9 mouse cellular contexts compared by ENCODE assay signal in genomic region chr10:77864762-77865143, GRCm38 (mm10). TPM values are rescaled to one million over a fixed set of nuclear protein-coding genes. Genes with fewer than 3 reads are reported as not detected.
DNase-seq lines count a peak whose midpoint lies in the region; ATAC-seq and TF ChIP-seq lines count a peak whose summit lies in the region.
"Had no signal": no experiment of that assay in that cellular context is flagged by ENCODE, and none has a peak within 500 bp of the region (broad histone marks: within the 10 kb centered on the region; RNA-seq: fewer than 3 reads in every experiment).

No protein-coding gene starts in this region.

- no peak overlapping the region for H3K27ac ChIP-seq in lung, embryonic 14.5 days (ENCODE audit: low read depth)
- H3K27ac ChIP-seq in forebrain, embryonic 14.5 days (ENCODE audit: low read depth, low read length), result no peak overlapping the region
- no peak overlapping the region for H3K27ac ChIP-seq in limb, embryonic 12.5 days
- no peak overlapping the region for H3K27ac ChIP-seq in neural tube, embryonic 13.5 days (replicated peaks)

- H3K9ac ChIP-seq in lung, embryonic 14.5 days, result no peak overlapping the region
- no peak overlapping the region for H3K9ac ChIP-seq in forebrain, embryonic 14.5 days (ENCODE audit: low read length)
- no peak overlapping the region for H3K9ac ChIP-seq in limb, embryonic 12.5 days (replicated peaks)
- peak overlapping the region; percentile 45; the same call in 1 of the 2 replicates for H3K9ac ChIP-seq in neural tube, embryonic 13.5 days

- H3K4me3 ChIP-seq in lung, embryonic 14.5 days (ENCODE audit: low read depth, low read length), result peak overlapping the region; percentile 12; the same call in 1 of the 2 replicates
- no peak overlapping the region for H3K4me3 ChIP-seq in forebrain, embryonic 14.5 days (ENCODE audit: low read depth, low read length)
- H3K4me3 ChIP-seq in limb, embryonic 12.5 days (replicated peaks), result peak overlapping the region; percentile 24
- H3K4me3 ChIP-seq in neural tube, embryonic 13.5 days, result peak overlapping the region; percentile 17; the same call in 1 of the 2 replicates

- peak overlapping the region; percentile 43 for H3K4me2 ChIP-seq in lung, embryonic 14.5 days
- H3K4me2 ChIP-seq in forebrain, embryonic 14.5 days (ENCODE audit: low read length), result peak overlapping the region; percentile 24
- H3K4me2 ChIP-seq in limb, embryonic 12.5 days, result peak overlapping the region; percentile 46
- H3K4me2 ChIP-seq in neural tube, embryonic 13.5 days, result peak overlapping the region; percentile 43

- intact Hi-C loops in left cerebral cortex, postnatal 4 days (cut with DNase I), result no loop called here

- WGBS in lung, embryonic 14.5 days, result 34% methylated on average over 11 of the region's 11 CpGs
- WGBS in forebrain, embryonic 14.5 days, result 34% methylated on average over 11 of the region's 11 CpGs
- 25% methylated on average over 11 of the region's 11 CpGs for WGBS in limb, embryonic 12.5 days
- 44% methylated on average over 11 of the region's 11 CpGs for WGBS in neural tube, embryonic 13.5 days

- ATAC-seq in lung, embryonic 14.5 days (ENCODE audit: insufficient read depth), result no peak
- no peak for ATAC-seq in forebrain, embryonic 14.5 days
- ATAC-seq in limb, embryonic 12.5 days (ENCODE audit: insufficient number of reproducible peaks, insufficient read depth, low FRiP score, low TSS enrichment, low read depth), result peak; percentile 5; the same call in 1 of the 2 replicates
- ATAC-seq in neural tube, embryonic 13.5 days (ENCODE audit: low read depth), result no peak

- H3K36me3 ChIP-seq in lung, embryonic 14.5 days (ENCODE audit: insufficient read depth), result no peaks in the 10 kb centered on the region
- H3K36me3 ChIP-seq in forebrain, embryonic 14.5 days (ENCODE audit: control insufficient read depth, insufficient read depth, low read length), result no peaks in the 10 kb centered on the region
- H3K36me3 ChIP-seq in limb, embryonic 12.5 days, result no peaks in the 10 kb centered on the region
- no peaks in the 10 kb centered on the region for H3K36me3 ChIP-seq in neural tube, embryonic 13.5 days

- TF ChIP-seq CTCF in lung, embryonic 14.5 days (IDR thresholded peaks at IDR 0.05; ENCODE audit: low read depth), result no peak

- no peak for DNase-seq in lung, embryonic 14.5 days
- DNase-seq in lung, postnatal 10 days, result no peak
- no peak for DNase-seq in forebrain, embryonic 14.5 days (ENCODE audit: low spot score)
- DNase-seq in left cerebral cortex, postnatal 4 days, result no peak
- no peak for DNase-seq in ovary, adult 18-20 months (ENCODE audit: low spot score)
- no peak for DNase-seq in embryo, embryonic 10 days (ENCODE audit: low spot score)

- no peaks in the 10 kb centered on the region; the same call in 1 of the 2 replicates for H3K9me3 ChIP-seq in lung, embryonic 14.5 days (ENCODE audit: low read depth, low read length)
- no peaks in the 10 kb centered on the region for H3K9me3 ChIP-seq in forebrain, embryonic 14.5 days (replicated peaks; ENCODE audit: control insufficient read depth, low read length)
- H3K9me3 ChIP-seq in limb, embryonic 12.5 days, result no peaks in the 10 kb centered on the region
- H3K9me3 ChIP-seq in neural tube, embryonic 13.5 days, result no peaks in the 10 kb centered on the region

- H3K27me3 ChIP-seq in lung, embryonic 14.5 days (ENCODE audit: insufficient read depth, low read length), result no peaks in the 10 kb centered on the region
- H3K27me3 ChIP-seq in forebrain, embryonic 14.5 days (replicated peaks; ENCODE audit: control insufficient read depth, insufficient read depth, low read length), result no peaks in the 10 kb centered on the region
- H3K27me3 ChIP-seq in limb, embryonic 12.5 days, result no peaks in the 10 kb centered on the region; the same call in 1 of the 2 replicates
- no peaks in the 10 kb centered on the region for H3K27me3 ChIP-seq in neural tube, embryonic 13.5 days

- 0 out of 2 replicates have a peak, but pooled peaks cover 2% of the 10 kb centered on the region for H3K4me1 ChIP-seq in lung, embryonic 14.5 days (ENCODE audit: insufficient read depth)
- H3K4me1 ChIP-seq in forebrain, embryonic 14.5 days (ENCODE audit: control insufficient read depth, insufficient read depth, low read length), result no peaks in the 10 kb centered on the region
- no peaks in the 10 kb centered on the region for H3K4me1 ChIP-seq in limb, embryonic 12.5 days (replicated peaks)
- H3K4me1 ChIP-seq in neural tube, embryonic 13.5 days (replicated peaks), result 0 out of 2 replicates have a peak, but pooled peaks cover 5% of the 10 kb centered on the region

RNA-seq across cellular contexts. Expression of gene Gm3285, which starts 3.0 kb away (rescaled TPM):
- not detected in 2 replicates for polyA plus RNA-seq in lung, embryonic 14.5 days (2014; fragmentation: Nextera tagmentation; extraction: Ambion mirVana)
- not detected in 2 replicates for polyA plus RNA-seq in forebrain, embryonic 14.5 days (2014; fragmentation: Nextera tagmentation; extraction: Ambion mirVana)
- polyA plus RNA-seq in limb, embryonic 12.5 days (2016; fragmentation: Nextera tagmentation; extraction: Ambion mirVana), result not detected in 2 replicates
- not detected in 2 replicates for polyA plus RNA-seq in neural tube, embryonic 13.5 days (2015; fragmentation: Nextera tagmentation; extraction: Ambion mirVana)
- not detected for total RNA-seq in left cerebral cortex, postnatal 4 days (2021)
- polyA plus RNA-seq: gonadal fat pad, adult 2 months had no signal

RNA-seq across cellular contexts. Expression of gene Gm10318, which starts 12.1 kb away (rescaled TPM):
- polyA plus RNA-seq in lung, embryonic 14.5 days (2014; fragmentation: Nextera tagmentation; extraction: Ambion mirVana), result not detected in 2 replicates
- not detected in 2 replicates for polyA plus RNA-seq in forebrain, embryonic 14.5 days (2014; fragmentation: Nextera tagmentation; extraction: Ambion mirVana)
- polyA plus RNA-seq in limb, embryonic 12.5 days (2016; fragmentation: Nextera tagmentation; extraction: Ambion mirVana), result not detected in 2 replicates
- polyA plus RNA-seq in neural tube, embryonic 13.5 days (2015; fragmentation: Nextera tagmentation; extraction: Ambion mirVana), result not detected in 2 replicates
- not detected for total RNA-seq in left cerebral cortex, postnatal 4 days (2021)
- polyA plus RNA-seq: gonadal fat pad, adult 2 months had no signal

RNA-seq across cellular contexts. Expression of gene Gm36176, which starts 18.1 kb away (rescaled TPM):
- not detected in 2 replicates for polyA plus RNA-seq in lung, embryonic 14.5 days (2014; fragmentation: Nextera tagmentation; extraction: Ambion mirVana)
- not detected in 2 replicates for polyA plus RNA-seq in forebrain, embryonic 14.5 days (2014; fragmentation: Nextera tagmentation; extraction: Ambion mirVana)
- not detected in 2 replicates for polyA plus RNA-seq in limb, embryonic 12.5 days (2016; fragmentation: Nextera tagmentation; extraction: Ambion mirVana)
- polyA plus RNA-seq in neural tube, embryonic 13.5 days (2015; fragmentation: Nextera tagmentation; extraction: Ambion mirVana), result not detected in 2 replicates
- total RNA-seq in left cerebral cortex, postnatal 4 days (2021), result not detected
- polyA plus RNA-seq: gonadal fat pad, adult 2 months had no signal

RNA-seq across cellular contexts. Expression of gene Krtap10-10, which starts 29.0 kb away (rescaled TPM):
- polyA plus RNA-seq in lung, embryonic 14.5 days (2014; fragmentation: Nextera tagmentation; extraction: Ambion mirVana), result not detected in 2 replicates
- not detected in 2 replicates for polyA plus RNA-seq in forebrain, embryonic 14.5 days (2014; fragmentation: Nextera tagmentation; extraction: Ambion mirVana)
- not detected in 2 replicates for polyA plus RNA-seq in limb, embryonic 12.5 days (2016; fragmentation: Nextera tagmentation; extraction: Ambion mirVana)
- not detected in 2 replicates for polyA plus RNA-seq in neural tube, embryonic 13.5 days (2015; fragmentation: Nextera tagmentation; extraction: Ambion mirVana)
- total RNA-seq in left cerebral cortex, postnatal 4 days (2021), result not detected

RNA-seq across cellular contexts. Expression of gene Lrrc3, which starts 37.6 kb away (rescaled TPM):
- 3.4 and 4.2 TPM in 2 replicates for polyA plus RNA-seq in lung, embryonic 14.5 days (2014; fragmentation: Nextera tagmentation; extraction: Ambion mirVana)
- polyA plus RNA-seq in forebrain, embryonic 14.5 days (2014; fragmentation: Nextera tagmentation; extraction: Ambion mirVana), result 6.4 and 8.4 TPM in 2 replicates
- polyA plus RNA-seq in limb, embryonic 12.5 days (2016; fragmentation: Nextera tagmentation; extraction: Ambion mirVana), result 3.1 and 3.4 TPM in 2 replicates
- 11.5 and 12.1 TPM in 2 replicates for polyA plus RNA-seq in neural tube, embryonic 13.5 days (2015; fragmentation: Nextera tagmentation; extraction: Ambion mirVana)
- total RNA-seq in left cerebral cortex, postnatal 4 days (2021), result 10 to 100 TPM; 38.5 to 39.1 TPM
